Mouse (Mus musculus) lung, embryonic 16.5 days (tissue): ENCODE data around the gene Pik3r1. TPM values are rescaled to one million over a fixed set of nuclear protein-coding genes. Genes with fewer than 3 reads are reported as not detected.

Source experiments
- ATAC-seq: fragments of 200-750 bp; cut with Nextera tagmentation; 2 replicates; pipeline ENCODE4 v1.8.0; 2017; ENCODE audit warnings: low read depth, mild to moderate bottlenecking, moderate library complexity
- H3K27ac ChIP-seq: fragments of 300-500 bp; sonication (generic); 2 replicates; pipeline ENCODE4 v1.5.1; 2014; ENCODE audit warnings: mild to moderate bottlenecking, control low read depth, low read length
- H3K27me3 ChIP-seq: fragments of 300-500 bp; sonication (generic); 2 replicates; pipeline ENCODE4 v1.6.1; 2014; ENCODE audit warnings: low read depth, low read length, mixed read lengths; ENCODE audit not compliant: control insufficient read depth, insufficient read depth
- H3K36me3 ChIP-seq: fragments of 300-500 bp; sonication (generic); 2 replicates; pipeline ENCODE4 v1.6.1; 2014; ENCODE audit warnings: low read length; ENCODE audit not compliant: control insufficient read depth, insufficient read depth
- H3K4me1 ChIP-seq: fragments of 300-500 bp; sonication (generic); replicated peaks from 2 replicates; pipeline ENCODE4 v1.6.1; 2014; ENCODE audit warnings: low read length, mixed read lengths; ENCODE audit not compliant: control insufficient read depth, insufficient read depth
- H3K4me2 ChIP-seq: fragments of 300-500 bp; sonication (generic); 2 replicates; pipeline ENCODE4 v1.6.1; 2014; ENCODE audit warnings: low read depth, low read length, control low read depth
- H3K4me3 ChIP-seq: fragments of 300-500 bp; sonication (generic); 2 replicates; pipeline ENCODE4 v1.5.1; 2014; ENCODE audit warnings: mild to moderate bottlenecking, low read length, control low read depth
- H3K9ac ChIP-seq: fragments of 300-500 bp; sonication (generic); 2 replicates; pipeline ENCODE4 v1.6.1; 2014; ENCODE audit warnings: low read length, control low read depth
- H3K9me3 ChIP-seq: fragments of 300-500 bp; sonication (generic); 2 replicates; pipeline ENCODE4 v1.6.1; 2016; ENCODE audit warnings: low read length; ENCODE audit not compliant: control insufficient read depth
- WGBS: fragments of 180-500 bp; shearing (Covaris S2); extraction: QIAGEN DNeasy Blood & Tissue Kit; methylation state at CpG from one replicate; pipeline ENCODE4 v1.1.7; 2014; 5-methylcytosine and 5-hydroxymethylcytosine counted together
- polyA plus RNA-seq: library from polyadenylated mRNA; unstranded; fragments of >200 nt; fragmentation: Nextera tagmentation; extraction: Ambion mirVana; gene quantifications from 2 replicates; pipeline ENCODE4 v1.2.1, GENCODE M21; 2015

Gene Pik3r1
- polyA plus RNA-seq, 1 experiment from 2014 or later: 28.5 TPM

DNA sequence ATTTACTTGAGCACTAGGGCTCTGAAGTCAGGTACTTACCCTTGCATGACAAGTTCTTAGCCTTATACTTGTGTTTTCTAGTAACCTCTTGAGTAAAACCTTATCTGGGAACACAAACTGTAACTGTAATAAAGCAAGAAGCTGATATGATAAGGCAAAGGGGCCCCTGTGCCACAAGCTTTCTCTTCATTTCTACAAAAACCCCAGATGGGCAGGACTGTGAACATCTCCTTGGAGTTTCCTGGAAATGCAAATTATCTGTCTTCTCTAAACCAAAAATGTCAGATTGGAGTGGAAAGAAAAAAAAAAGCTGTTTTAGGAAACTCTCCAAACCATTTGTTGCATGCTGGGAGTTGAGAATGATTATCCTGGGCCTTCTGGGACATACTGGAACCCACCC is 3.1 kb upstream of the Pik3r1 start:
- H3K27me3 ChIP-seq: no peaks in the 10 kb centered on the region
- no peak overlapping the region for H3K9ac ChIP-seq
- H3K9me3 ChIP-seq: no peaks in the 10 kb centered on the region
- H3K27ac ChIP-seq: no peak overlapping the region
- peaks cover 10% of the 10 kb centered on the region for H3K4me1 ChIP-seq
- H3K36me3 ChIP-seq: no peaks in the 10 kb centered on the region
- no peak overlapping the region for H3K4me2 ChIP-seq
- no peak overlapping the region for H3K4me3 ChIP-seq
- no peak for ATAC-seq

DNA sequence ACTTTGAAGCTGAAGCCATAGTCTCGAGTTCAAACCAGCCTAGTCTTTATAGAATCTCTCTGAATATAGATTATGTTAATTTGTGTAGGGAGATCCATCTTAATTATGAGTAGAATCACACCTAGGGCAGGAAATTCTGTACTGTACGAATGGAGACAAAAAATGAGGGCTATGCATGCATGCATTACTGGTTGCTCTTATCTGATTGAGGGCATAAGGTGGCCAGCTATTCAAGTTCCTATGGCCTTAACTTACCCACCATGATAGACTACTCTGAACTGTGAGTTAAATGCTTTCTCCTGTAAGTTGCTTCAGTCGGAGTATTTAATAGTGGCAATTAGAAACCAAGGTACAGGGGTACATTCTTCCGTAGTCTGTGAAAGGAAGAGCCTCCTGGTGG is 1.9 kb upstream of the Pik3r1 start:
- 85% methylated on average over 4 of the region's 4 CpGs for WGBS

DNA sequence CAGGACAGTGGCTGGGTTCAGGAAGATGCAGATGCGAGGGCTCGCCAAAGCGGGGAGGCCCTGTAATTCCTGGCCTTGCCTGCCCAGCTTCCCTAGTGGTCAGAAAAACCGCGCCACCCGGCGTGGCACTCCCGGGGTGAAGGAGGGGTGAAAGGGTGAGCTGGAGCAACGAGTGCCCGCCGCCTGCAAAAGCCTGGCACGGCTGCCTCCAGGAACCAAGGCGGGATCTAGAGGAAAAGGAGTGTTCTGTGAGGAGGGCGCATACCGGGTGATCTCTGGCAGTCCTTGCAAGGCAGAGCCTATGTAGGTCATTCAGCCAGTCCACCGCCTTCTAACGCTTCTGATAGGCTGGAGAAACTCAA is 594 bp upstream of the Pik3r1 start:
- under 1% methylated on average over 17 of the region's 17 CpGs for WGBS
- H3K4me2 ChIP-seq: peak overlapping the region; percentile 84
- no peaks in the 10 kb centered on the region for H3K9me3 ChIP-seq
- H3K27ac ChIP-seq: peak overlapping the region; percentile 98
- no peaks in the 10 kb centered on the region for H3K36me3 ChIP-seq
- H3K9ac ChIP-seq: peak overlapping the region; percentile 80
- H3K4me3 ChIP-seq: peak overlapping the region; percentile 96
- no peaks in the 10 kb centered on the region for H3K27me3 ChIP-seq
- H3K4me1 ChIP-seq: peaks cover 30% of the 10 kb centered on the region
- ATAC-seq: peak; percentile 37

More for the DNA sequence above, 1.9 kb upstream of the Pik3r1 start:
- Histone ChIP-seq H3K4me1 (peaks cover 20% of the 10 kb centered on the region), H3K4me3 (no peak overlapping the region), H3K27me3 (no peaks in the 10 kb centered on the region), H3K4me2 (no peak overlapping the region), H3K9ac (no peak overlapping the region), H3K27ac (no peak overlapping the region), H3K9me3 (no peaks in the 10 kb centered on the region), H3K36me3 (no peaks in the 10 kb centered on the region)
- ATAC-seq: no peak

DNA sequence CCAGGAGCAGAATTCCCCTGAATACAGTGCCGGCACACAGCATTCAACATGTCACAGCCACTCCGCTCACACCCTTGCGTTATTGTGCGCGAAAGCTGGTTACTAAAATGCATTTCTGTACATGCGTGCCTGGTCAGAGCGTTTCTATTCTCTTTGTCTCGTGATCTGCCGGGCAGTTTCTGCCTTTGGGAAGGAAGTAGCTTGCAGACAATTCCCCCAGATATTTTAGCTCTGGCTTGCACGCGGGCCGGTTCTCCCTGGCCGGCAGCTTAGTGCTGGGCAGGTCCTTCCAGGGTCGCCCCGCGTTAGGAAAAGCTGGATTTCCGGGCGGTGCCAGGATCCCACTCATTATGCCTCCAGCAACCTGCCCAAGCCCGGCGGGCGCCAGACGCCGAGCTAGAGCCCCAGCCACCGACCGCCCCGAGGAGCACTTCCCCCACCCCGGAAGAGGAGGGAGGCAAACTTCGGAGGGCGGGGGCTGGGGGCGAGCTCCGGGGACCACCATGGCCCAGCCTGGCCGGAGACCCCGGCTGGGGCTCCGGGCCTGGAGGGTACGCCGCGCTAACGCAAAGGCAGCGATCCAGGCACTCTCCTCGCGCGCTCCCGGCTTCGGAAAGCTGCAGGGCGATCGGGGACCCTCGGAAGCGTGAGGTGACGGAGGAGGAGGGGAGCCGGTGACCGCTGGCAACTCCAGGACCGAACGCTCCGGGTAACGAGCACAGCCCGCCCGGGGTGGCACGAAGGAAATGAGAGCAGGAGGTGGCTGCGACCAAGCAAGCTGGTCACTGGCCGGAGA is 806 bp downstream of the Pik3r1 start:
- peak; percentile 37 for ATAC-seq
- WGBS: under 1% methylated on average over 60 of the region's 60 CpGs
- Histone ChIP-seq H3K27me3 (no peaks in the 10 kb centered on the region), H3K9ac (peak overlapping the region; percentile 97), H3K4me2 (peak overlapping the region; percentile 74), H3K9me3 (no peaks in the 10 kb centered on the region), H3K27ac (peak overlapping the region; percentile 98), H3K4me3 (peak overlapping the region; percentile 96), H3K4me1 (peaks cover 40% of the 10 kb centered on the region), H3K36me3 (0 out of 2 replicates have a peak, but pooled peaks cover 3% of the 10 kb centered on the region)

DNA sequence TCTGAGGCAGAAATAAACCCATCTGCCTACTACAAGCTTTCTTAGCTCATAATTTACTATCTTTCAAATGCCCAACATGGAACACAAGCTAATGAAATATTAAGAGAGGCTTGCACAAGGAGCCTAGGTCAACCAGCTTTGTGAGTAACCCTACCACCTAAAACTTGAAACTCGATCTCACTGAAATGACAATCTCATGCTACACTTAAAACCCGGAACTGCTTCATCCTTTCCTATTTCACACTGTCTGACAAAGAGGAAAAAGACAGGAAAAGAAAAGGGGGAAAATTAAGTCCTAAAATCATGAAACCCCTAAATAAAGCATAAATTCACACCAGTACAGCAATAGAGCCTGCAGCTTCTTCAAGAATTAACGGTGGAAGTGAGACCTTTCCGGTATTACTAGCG is 1.4 kb downstream of the Pik3r1 start:
- H3K4me1 ChIP-seq: peaks cover 42% of the 10 kb centered on the region
- H3K27me3 ChIP-seq: no peaks in the 10 kb centered on the region
- peak overlapping the region; percentile 74 for H3K4me2 ChIP-seq
- H3K4me3 ChIP-seq: peak overlapping the region; percentile 96
- H3K9me3 ChIP-seq: no peaks in the 10 kb centered on the region
- H3K27ac ChIP-seq: peak overlapping the region; percentile 98
- H3K36me3 ChIP-seq: 0 out of 2 replicates have a peak, but pooled peaks cover 3% of the 10 kb centered on the region
- ATAC-seq: no peak
- 0% methylated on average over 5 of the region's 5 CpGs for WGBS
- peak overlapping the region; percentile 97 for H3K9ac ChIP-seq

DNA sequence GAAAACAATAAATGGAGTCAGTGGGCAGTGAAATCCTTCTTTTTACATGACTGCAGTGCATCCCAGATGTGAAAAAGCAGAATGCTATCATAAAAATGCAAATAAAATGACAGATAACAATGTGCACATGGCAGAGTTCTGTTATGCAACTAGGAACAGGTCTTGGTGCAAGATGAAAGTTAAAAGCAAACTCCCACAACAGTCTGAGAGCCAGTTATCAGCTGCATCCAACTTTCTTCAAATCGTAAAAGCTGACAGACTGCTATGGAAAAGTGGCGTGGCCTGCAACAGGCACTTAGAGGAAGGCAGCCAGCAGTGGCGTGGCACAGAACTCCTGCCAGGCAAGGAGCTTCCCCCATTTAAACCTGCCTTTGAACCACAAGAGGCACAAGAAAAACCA is 2.0 kb downstream of the Pik3r1 start:
- Histone ChIP-seq H3K4me1 (peaks cover 48% of the 10 kb centered on the region), H3K9me3 (no peaks in the 10 kb centered on the region)

DNA sequence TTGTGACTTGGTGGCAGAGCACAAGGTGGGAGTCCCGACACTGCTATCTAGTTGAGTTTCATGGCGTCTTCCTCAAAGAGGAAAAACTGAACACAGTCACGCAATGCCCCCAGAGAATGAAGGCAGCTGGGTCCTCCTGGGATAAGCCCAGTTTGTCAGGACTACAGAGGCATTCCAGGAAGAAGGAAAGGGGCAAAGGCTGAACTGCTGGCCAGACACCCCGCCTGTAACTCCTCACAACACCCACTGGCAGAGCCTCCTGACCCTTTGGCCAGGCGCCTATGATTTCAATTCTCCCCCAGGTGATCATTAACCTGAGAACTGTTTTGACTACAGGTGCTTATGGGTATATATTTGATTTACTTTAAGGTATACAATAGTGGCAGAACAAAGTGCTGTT is 3.9 kb downstream of the Pik3r1 start:
- H3K27me3 ChIP-seq: no peaks in the 10 kb centered on the region
- 0 out of 2 replicates have a peak, but pooled peaks cover 3% of the 10 kb centered on the region for H3K36me3 ChIP-seq
- H3K4me2 ChIP-seq: 0 out of 2 replicates have a peak overlapping the region, but pooled peaks have one; percentile 5
- no peak overlapping the region for H3K9ac ChIP-seq
- no peak overlapping the region for H3K27ac ChIP-seq
- H3K9me3 ChIP-seq: no peaks in the 10 kb centered on the region
- H3K4me3 ChIP-seq: no peak overlapping the region
- no peak for ATAC-seq
- H3K4me1 ChIP-seq: peaks cover 66% of the 10 kb centered on the region
- 65% methylated on average over 5 of the region's 5 CpGs for WGBS

More for the DNA sequence above, 2.0 kb downstream of the Pik3r1 start:
- WGBS: 11% methylated on average over 3 of the region's 3 CpGs
- Histone ChIP-seq H3K9ac (peak overlapping the region; percentile 97), H3K4me2 (peak overlapping the region; percentile 74), H3K27ac (no peak overlapping the region), H3K27me3 (no peaks in the 10 kb centered on the region), H3K4me3 (peak overlapping the region; percentile 96), H3K36me3 (0 out of 2 replicates have a peak, but pooled peaks cover 3% of the 10 kb centered on the region)
- ATAC-seq: no peak

DNA sequence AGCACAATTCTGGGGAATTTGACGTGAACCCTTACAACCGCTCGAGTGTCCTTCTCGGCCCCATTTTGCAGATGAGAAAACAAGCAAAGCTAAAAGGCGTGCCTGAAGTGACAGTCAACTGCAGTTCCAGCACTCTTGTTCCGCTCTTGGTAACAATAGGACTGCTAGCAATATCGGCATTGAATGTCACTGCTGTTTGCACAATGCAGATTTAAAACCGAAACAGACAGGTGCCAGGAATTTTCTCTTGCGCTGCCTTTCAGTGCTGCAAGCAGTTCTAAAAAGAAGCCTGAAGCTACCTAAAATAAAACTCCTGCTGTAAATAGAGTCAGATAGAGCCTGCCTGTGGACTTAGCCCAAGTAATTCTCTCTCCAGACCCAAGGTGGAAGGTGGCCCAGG is 4.3 kb downstream of the Pik3r1 start:
- H3K27me3 ChIP-seq: no peaks in the 10 kb centered on the region
- ATAC-seq: no peak
- no peak overlapping the region; the same call in 1 of the 2 replicates for H3K4me3 ChIP-seq
- no peak overlapping the region for H3K27ac ChIP-seq
- no peak overlapping the region for H3K9ac ChIP-seq
- H3K36me3 ChIP-seq: 0 out of 2 replicates have a peak, but pooled peaks cover 3% of the 10 kb centered on the region
- no peaks in the 10 kb centered on the region for H3K9me3 ChIP-seq
- 79% methylated on average over 9 of the region's 9 CpGs for WGBS
- 0 out of 2 replicates have a peak overlapping the region, but pooled peaks have one; percentile 5 for H3K4me2 ChIP-seq
- H3K4me1 ChIP-seq: peaks cover 64% of the 10 kb centered on the region

DNA sequence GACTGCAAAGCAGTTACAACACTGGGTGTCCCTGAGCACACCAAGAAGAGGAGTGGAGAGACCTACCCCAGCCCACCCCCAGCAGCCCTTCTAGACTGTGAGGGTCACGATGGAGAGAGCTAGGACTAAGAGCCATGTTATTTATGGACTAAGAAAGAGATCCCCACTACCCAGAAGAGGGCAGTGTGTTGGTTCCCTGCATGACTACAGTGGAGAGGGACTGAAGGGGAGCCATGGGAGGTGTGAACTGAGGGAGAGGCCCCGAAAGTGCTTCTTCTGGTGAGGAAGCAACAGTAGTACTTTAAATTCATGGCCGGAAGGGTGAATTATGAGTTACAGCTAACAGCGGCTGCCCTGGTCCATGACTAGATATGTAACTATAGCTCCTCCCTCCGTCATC is 4.9 kb downstream of the Pik3r1 start:
- H3K27me3 ChIP-seq: no peaks in the 10 kb centered on the region
- no peak overlapping the region for H3K27ac ChIP-seq
- no peak overlapping the region for H3K4me2 ChIP-seq
- WGBS: 76% methylated on average over 5 of the region's 5 CpGs
- no peaks in the 10 kb centered on the region for H3K9me3 ChIP-seq
- no peak for ATAC-seq
- peaks cover 68% of the 10 kb centered on the region for H3K4me1 ChIP-seq
- 0 out of 2 replicates have a peak, but pooled peaks cover 3% of the 10 kb centered on the region for H3K36me3 ChIP-seq
- no peak overlapping the region for H3K9ac ChIP-seq
- no peak overlapping the region for H3K4me3 ChIP-seq
